In genomic region chr7:120327220-120328073, GRCm38 (mm10) we compare ENCODE assay signal across 8 mouse cellular contexts. TPM values are rescaled to one million over a fixed set of nuclear protein-coding genes. Genes with fewer than 3 reads are reported as not detected.
A peak's percentile ranks its signal among the peaks of the same experiment; 100 is the strongest.
DNase-seq lines count a peak whose midpoint lies in the region; ATAC-seq lines count a peak whose summit lies in the region.

No protein-coding gene starts in this region.

- DNase-seq in gastrocnemius, postnatal 14 days: peak; percentile 4
- DNase-seq in gastrocnemius, postnatal 25 days: no peak
- peak; percentile 44 for DNase-seq in embryonic facial prominence, embryonic 10.5 days (ENCODE audit: low spot score)
- peak; percentile 20 to 28 for DNase-seq in heart, postnatal 14 days
- DNase-seq in layer of hippocampus, adult 11-12 months (ENCODE audit: low spot score): peak; percentile 63
- peak; percentile 9 to 38 for DNase-seq in lung, adult 18-20 months
- peak; percentile 31 for DNase-seq in retina, postnatal 7 days (ENCODE audit: low read depth, low spot score)

- WGBS in embryonic facial prominence, embryonic 10.5 days: 20% methylated on average over 22 of the region's 22 CpGs

- H3K27ac ChIP-seq in embryonic facial prominence, embryonic 10.5 days (replicated peaks): no peak overlapping the region

- 0 out of 2 replicates have a peak, but pooled peaks cover 2% of the 10 kb centered on the region for H3K4me1 ChIP-seq in embryonic facial prominence, embryonic 10.5 days

- no peaks in the 10 kb centered on the region for H3K36me3 ChIP-seq in embryonic facial prominence, embryonic 10.5 days (replicated peaks)

- H3K4me3 ChIP-seq in embryonic facial prominence, embryonic 10.5 days: peak overlapping the region; percentile 46

- H3K27me3 ChIP-seq in embryonic facial prominence, embryonic 10.5 days (replicated peaks; ENCODE audit: low read depth, poor library complexity, severe bottlenecking): peaks cover 20% of the 10 kb centered on the region

- H3K9me3 ChIP-seq in embryonic facial prominence, embryonic 10.5 days: no peaks in the 10 kb centered on the region

- ATAC-seq in megakaryocyte-erythroid progenitor cell, adult 5-6 weeks (replicated peaks; ENCODE audit: low FRiP score, low TSS enrichment, poor library complexity, severe bottlenecking): no peak

- intact Hi-C loops in gastrocnemius, postnatal 14 days (cut with DNase I; ENCODE audit: low total_unique reads): no loop called here
- intact Hi-C loops in heart, postnatal 14 days (cut with DNase I): loop anchor here (5.0 to 10.0 kb wide), 4 partner anchors 200 to 653 kb away; partner anchors contain the start of gene Dnah3

RNA-seq across cellular contexts. Expression of gene Abca15, which starts 1.0 kb away (rescaled TPM):
- not detected for total RNA-seq in gastrocnemius, postnatal 14 days (2021)
- not detected for total RNA-seq in gastrocnemius, postnatal 25 days (2021)
- not detected in 2 replicates for polyA plus RNA-seq in embryonic facial prominence, embryonic 10.5 days (2016; fragmentation: Nextera tagmentation; extraction: Ambion mirVana)
- total RNA-seq in heart, postnatal 14 days (2021): not detected
- not detected in 2 replicates for total RNA-seq in megakaryocyte-erythroid progenitor cell, adult 5-6 weeks (2014; fragmentation: Nextera tagmentation)
- total RNA-seq in megakaryocyte-erythroid progenitor cell, adult 5-6 weeks (2017): not detected in 2 replicates
